Comparison of ENCODE assay signal across 10 mouse cellular contexts in genomic region chr9:60275410-60276159, GRCm38 (mm10).
A peak's percentile ranks its signal among the peaks of the same experiment; 100 is the strongest.
DNase-seq lines count a peak whose midpoint lies in the region; ATAC-seq and TF ChIP-seq lines count a peak whose summit lies in the region.
"Had no signal": no experiment of that assay in that cellular context is flagged by ENCODE, and none has a peak within 500 bp of the region (broad histone marks: within the 10 kb centered on the region; RNA-seq: fewer than 3 reads in every experiment).

No protein-coding gene starts in this region.

- H3K4me1 ChIP-seq in forebrain, postnatal 0 days (ENCODE audit: insufficient read depth), result no peaks in the 10 kb centered on the region

- H3K27ac ChIP-seq in forebrain, postnatal 0 days (ENCODE audit: low read depth, low read length), result no peak overlapping the region
- H3K27ac ChIP-seq: stomach, embryonic 15.5 days had no signal

- H3K4me3 ChIP-seq in forebrain, postnatal 0 days (ENCODE audit: low read depth, low read length), result no peak overlapping the region
- H3K4me3 ChIP-seq: liver, embryonic 13.5 days; stomach, embryonic 15.5 days had no signal

- peak; percentile 72 for TF ChIP-seq CTCF in forebrain, postnatal 0 days (IDR thresholded peaks at IDR 0.05; ENCODE audit: low read depth)

- H3K4me2 ChIP-seq in forebrain, postnatal 0 days (ENCODE audit: low read depth), result no peak overlapping the region
- H3K4me2 ChIP-seq: liver, embryonic 13.5 days; stomach, embryonic 15.5 days had no signal

- 8% methylated on average over 12 of the region's 12 CpGs for WGBS in forebrain, postnatal 0 days

- peak; percentile 38 for DNase-seq in cerebellum, adult 11 months
- DNase-seq in right cerebral cortex, postnatal 14 days, result peak; percentile 33
- no peak for DNase-seq in right cerebral cortex, postnatal 36 days (ENCODE audit: low spot score in 2 of 2)
- peak; percentile 49 for DNase-seq in forebrain, postnatal 0 days
- DNase-seq in urinary bladder, postnatal 25 days (ENCODE audit: low spot score), result no peak
- no peak for DNase-seq in gastrocnemius, postnatal 36 days
- DNase-seq: liver, embryonic 13.5 days had no signal

- H3K27me3 ChIP-seq in forebrain, postnatal 0 days (ENCODE audit: insufficient read depth, low read length), result no peaks in the 10 kb centered on the region
- H3K27me3 ChIP-seq: stomach, embryonic 15.5 days had no signal

- no peak for ATAC-seq in cerebellum, adult (ENCODE audit: insufficient number of reproducible peaks, low FRiP score, low TSS enrichment)
- peak; percentile 47 for ATAC-seq in forebrain, postnatal 0 days
- peak; percentile 46 for ATAC-seq in megakaryocyte progenitor cell, adult 5-6 weeks (replicated peaks; ENCODE audit: poor library complexity)

- no peaks in the 10 kb centered on the region for H3K36me3 ChIP-seq in forebrain, postnatal 0 days (ENCODE audit: insufficient read depth)
- H3K36me3 ChIP-seq: liver, embryonic 13.5 days; stomach, embryonic 15.5 days had no signal

- no peaks in the 10 kb centered on the region for H3K9me3 ChIP-seq in forebrain, postnatal 0 days (ENCODE audit: low read length)
- H3K9me3 ChIP-seq: liver, embryonic 13.5 days; stomach, embryonic 15.5 days had no signal

- intact Hi-C loops in gastrocnemius, postnatal 36 days (cut with DNase I), result loop anchor here (2.0 kb wide), 1 partner anchor 245 kb away; no protein-coding TSS in a partner anchor

- no peak overlapping the region for H3K9ac ChIP-seq in forebrain, postnatal 0 days
- H3K9ac ChIP-seq: liver, embryonic 13.5 days; stomach, embryonic 15.5 days had no signal

Comparison
In these comparisons a context has a peak if more than half of its experiments do, and no peak if none do; other contexts are left out.
1. DNase-seq: peak in cerebellum, adult 11 months (single experiment), right cerebral cortex, postnatal 14 days (single experiment) and forebrain, postnatal 0 days (single experiment); none in right cerebral cortex, postnatal 36 days (0 of 2), urinary bladder, postnatal 25 days (single experiment) and gastrocnemius, postnatal 36 days (0 of 2).